Mouse (Mus musculus): ENCODE measurements around the gene Tnfrsf26.
"Not testable (repeated sequence)": the region's sequence is repeated elsewhere in the genome, so short reads cannot be mapped to it uniquely, and the experiment has no call there.

Tnfrsf26 gene

GRCm38 (mm10) chr7:143628540-143628939 lies at the start of gene Tnfrsf26:
TSS of gene Tnfrsf26 (minus strand) at chr7:143628722.
- no peak for DNase-seq (ENCODE audit: extremely low spot score, low read depth, low spot score)

- DNase-seq (ENCODE audit: extremely low spot score, low read depth, low spot score), result no peak
These were observed 38.1 kb upstream of the Tnfrsf26 start for GRCm38 (mm10) chr7:143666427-143667311.

GRCm38 (mm10) chr7:143663470-143663869 lies 34.9 kb upstream of the Tnfrsf26 start:
- no peak for DNase-seq (ENCODE audit: extremely low spot score, low read depth, low spot score)

GRCm38 (mm10) chr7:143660797-143661196 lies 32.3 kb upstream of the Tnfrsf26 start:
- DNase-seq (ENCODE audit: extremely low spot score, low read depth, low spot score), result no peak

GRCm38 (mm10) chr7:143649769-143650346 lies 21.3 kb upstream of the Tnfrsf26 start:
- DNase-seq (ENCODE audit: extremely low spot score, low read depth, low spot score), result not testable (repeated sequence)

- DNase-seq (ENCODE audit: extremely low spot score, low read depth, low spot score), result peak; percentile 37
These were observed 20.7 kb upstream of the Tnfrsf26 start, which contains the start of gene Tnfrsf22 for GRCm38 (mm10) chr7:143649034-143649768. TSS of gene Tnfrsf22 (minus strand) at chr7:143649661.

DNA sequence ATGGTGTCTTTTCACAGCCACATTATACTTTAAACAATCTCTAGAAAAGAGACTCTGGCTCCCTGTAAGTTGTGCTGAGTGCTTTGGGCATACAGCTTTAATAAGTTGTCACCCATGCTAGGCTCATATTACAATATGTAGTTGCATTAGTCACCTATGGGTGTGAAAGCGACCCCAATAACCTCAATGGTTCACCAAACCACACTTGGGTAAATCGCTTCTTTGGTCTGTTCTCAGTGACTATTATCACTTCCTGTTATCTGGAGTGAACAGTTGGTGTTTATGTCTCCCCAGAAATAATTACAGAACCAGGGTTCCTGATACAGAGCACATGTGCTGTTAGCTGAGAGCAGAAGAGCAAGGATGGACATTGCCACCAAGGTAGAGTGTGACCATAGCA lies 15.4 kb upstream of the Tnfrsf26 start:
- DNase-seq (ENCODE audit: extremely low spot score, low read depth, low spot score), result not testable (repeated sequence)

GRCm38 (mm10) chr7:143636674-143637073 lies 8.2 kb upstream of the Tnfrsf26 start:
- no peak for DNase-seq (ENCODE audit: extremely low spot score, low read depth, low spot score)

DNA sequence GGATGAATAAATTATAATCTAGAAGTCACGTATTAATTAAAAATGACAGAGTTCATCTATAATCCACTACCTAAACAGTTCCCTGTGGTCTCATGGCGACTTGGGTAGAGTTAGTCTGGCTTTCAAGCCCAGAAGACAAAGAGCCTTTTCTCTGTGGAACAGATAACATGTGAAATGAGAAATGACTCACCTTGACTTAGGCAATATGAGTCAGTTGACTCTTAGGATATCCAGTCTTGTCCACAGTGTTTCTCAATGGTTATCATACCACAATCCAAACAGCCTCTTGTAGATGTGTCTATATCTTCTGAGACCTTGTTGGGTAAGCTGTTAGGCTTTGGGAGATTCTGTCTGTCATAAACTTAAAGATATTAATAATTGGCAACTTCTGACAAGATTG lies 3.0 kb upstream of the Tnfrsf26 start:
- no peak for DNase-seq (ENCODE audit: extremely low spot score, low read depth, low spot score)

- no peak for DNase-seq (ENCODE audit: extremely low spot score, low read depth, low spot score)
These were observed 979 bp upstream of the Tnfrsf26 start for GRCm38 (mm10) chr7:143629501-143629900.

DNA sequence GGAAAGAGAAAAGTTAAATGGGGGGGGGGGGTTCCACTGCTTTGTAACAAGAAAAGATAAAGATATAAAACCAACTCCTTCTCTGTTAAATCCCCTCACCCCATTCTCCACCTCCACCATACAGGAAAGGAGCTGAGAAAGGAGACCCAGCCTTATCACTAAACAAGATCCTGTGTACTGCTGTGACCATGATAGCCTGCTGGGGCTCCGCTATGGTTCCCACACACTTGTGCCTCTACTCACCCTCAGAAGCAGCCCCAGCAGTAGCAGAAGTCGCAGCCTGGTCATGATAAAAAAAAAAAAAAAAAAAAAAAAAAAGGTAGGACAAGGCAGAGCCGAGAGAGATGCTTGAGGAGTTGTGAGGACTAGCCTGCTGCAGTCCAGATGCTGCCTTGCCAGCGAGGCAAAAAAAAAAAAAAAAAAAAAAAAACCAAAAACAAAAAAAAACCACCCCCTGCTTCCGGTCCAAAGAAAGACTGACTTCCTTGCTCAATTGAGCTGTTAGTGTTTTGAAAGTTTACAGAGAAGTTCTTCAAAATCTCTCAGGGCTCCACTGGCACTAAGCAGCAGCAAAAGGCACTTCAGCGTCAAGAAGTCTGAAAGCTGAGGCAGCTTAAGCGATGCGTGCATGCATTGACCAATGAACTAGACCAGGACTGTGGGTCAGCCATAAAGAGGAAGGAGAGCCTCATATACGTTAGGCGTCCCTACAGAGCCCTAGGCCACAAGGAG lies 801 bp downstream of the Tnfrsf26 start:
- DNase-seq (ENCODE audit: extremely low spot score, low read depth, low spot score), result no peak

DNA sequence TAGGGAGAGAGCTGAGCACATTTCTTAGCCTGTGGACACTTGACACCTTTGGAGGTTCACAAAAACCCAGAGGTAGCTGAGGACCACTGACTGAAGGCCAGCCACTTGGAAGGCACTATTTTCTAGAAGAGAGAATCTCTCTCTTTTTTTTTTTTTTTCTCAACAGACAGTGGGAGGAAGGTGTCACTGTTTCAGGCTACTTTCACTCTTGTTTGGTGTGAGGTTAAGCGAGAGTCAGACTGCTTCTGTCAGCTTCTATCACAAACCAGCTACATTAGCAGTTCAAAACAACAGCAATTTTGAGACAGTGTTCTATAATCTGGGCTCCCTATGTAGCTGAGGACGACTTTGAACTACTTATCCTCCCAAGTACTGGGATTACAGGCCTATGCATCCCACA lies 2.3 kb downstream of the Tnfrsf26 start:
- no peak for DNase-seq (ENCODE audit: extremely low spot score, low read depth, low spot score)

DNA sequence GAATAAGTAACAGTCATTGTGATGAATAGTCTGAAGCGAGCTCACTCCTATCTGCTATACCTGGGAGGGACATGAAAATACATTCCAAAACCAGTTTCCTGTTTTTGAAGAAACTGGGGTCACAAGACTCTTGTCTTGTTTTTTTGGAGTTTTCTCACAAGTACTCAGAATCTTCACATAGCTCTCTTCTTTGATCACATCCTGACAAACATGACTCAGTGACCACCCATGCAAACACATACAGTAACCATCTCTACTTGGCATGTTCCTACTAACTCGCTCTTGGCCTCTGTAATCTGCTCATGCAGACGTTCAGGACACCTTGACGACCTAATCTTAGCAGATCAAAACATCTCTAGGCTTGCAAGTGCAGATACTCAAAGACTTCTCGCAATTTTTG lies 3.4 kb downstream of the Tnfrsf26 start:
- no peak for DNase-seq (ENCODE audit: extremely low spot score, low read depth, low spot score)

GRCm38 (mm10) chr7:143624561-143624960 lies 4.0 kb downstream of the Tnfrsf26 start:
- DNase-seq (ENCODE audit: extremely low spot score, low read depth, low spot score), result no peak

GRCm38 (mm10) chr7:143620951-143621350 lies 7.6 kb downstream of the Tnfrsf26 start:
- DNase-seq (ENCODE audit: extremely low spot score, low read depth, low spot score), result no peak

GRCm38 (mm10) chr7:143614404-143615135 lies 14.0 kb downstream of the Tnfrsf26 start:
- DNase-seq (ENCODE audit: extremely low spot score, low read depth, low spot score), result no peak

- no peak for DNase-seq (ENCODE audit: extremely low spot score, low read depth, low spot score)
These were observed 16.3 kb downstream of the Tnfrsf26 start for GRCm38 (mm10) chr7:143612215-143612614.

DNA sequence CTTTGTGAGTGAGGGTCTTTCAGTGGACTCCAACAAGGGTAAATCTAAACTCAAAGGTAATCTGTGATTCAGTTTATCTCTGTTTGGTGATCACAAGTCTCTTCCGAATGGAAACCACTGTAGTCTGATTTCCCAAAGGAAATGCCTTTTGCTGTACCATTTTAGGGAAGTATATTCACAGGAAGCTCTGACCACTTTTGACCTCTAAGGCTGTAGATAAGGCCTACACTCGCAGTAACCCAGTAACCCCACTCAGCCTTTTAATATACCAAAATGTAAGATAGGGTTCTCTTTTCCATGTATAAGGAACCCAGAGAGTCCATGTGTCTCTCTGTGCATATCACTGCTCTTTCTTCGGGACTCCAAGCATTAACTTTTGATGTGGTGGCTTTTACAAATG lies 23.2 kb downstream of the Tnfrsf26 start:
- DNase-seq (ENCODE audit: extremely low spot score, low read depth, low spot score), result no peak

GRCm38 (mm10) chr7:143604889-143605288 lies 23.6 kb downstream of the Tnfrsf26 start:
- no peak for DNase-seq (ENCODE audit: extremely low spot score, low read depth, low spot score)

GRCm38 (mm10) chr7:143601705-143602104 lies 26.8 kb downstream of the Tnfrsf26 start:
- DNase-seq (ENCODE audit: extremely low spot score, low read depth, low spot score), result no peak

Measured in hindlimb bud, embryonic 11.5 days (tissue).